Mouse (Mus musculus) stomach, postnatal 0 days (tissue): Measurements from ENCODE around the gene Trip10.

Experiments
- CTCF ChIP-seq: IDR thresholded peaks from 2 replicates; pipeline ENCODE4 v1.5.1; 2016; ENCODE audit warnings: antibody characterized with exemption, low read depth, mild to moderate bottlenecking, moderate library complexity
- EP300 ChIP-seq: optimal IDR thresholded peaks from 2 replicates; pipeline ENCODE3; 2016; ENCODE audit warnings: antibody characterized with exemption

DNA sequence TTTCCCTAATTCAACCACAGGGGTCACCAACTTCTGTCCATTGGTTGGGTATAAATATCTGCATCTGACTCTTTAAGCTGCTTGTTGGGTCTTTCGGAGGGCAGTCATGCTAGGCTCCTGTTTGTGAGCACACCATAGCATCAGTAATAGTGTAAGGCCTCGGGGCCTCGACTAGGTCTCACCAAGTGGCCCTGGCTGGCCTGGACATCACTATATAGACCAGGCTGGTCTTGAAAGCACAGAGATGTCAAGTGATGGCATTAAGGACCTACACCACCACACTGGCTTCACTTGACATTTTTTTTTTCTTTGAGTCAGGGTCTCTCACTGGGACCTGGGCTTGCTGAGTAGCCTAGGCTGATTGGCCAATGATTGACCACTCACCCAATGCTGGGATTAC lies 8.9 kb downstream of the Trip10 start:
- no peak for TF ChIP-seq CTCF
- no peak for TF ChIP-seq EP300
